Mouse (Mus musculus) kidney, embryonic 14.5 days (tissue): ENCODE results near the gene Poc1a. TPM values are rescaled to one million over a fixed set of nuclear protein-coding genes. Genes with fewer than 3 reads are reported as not detected.

Source experiments
- ATAC-seq: fragments of 200-750 bp; cut with Nextera tagmentation; 2 replicates; pipeline ENCODE4 v1.8.0; 2017; ENCODE audit warnings: moderate number of reproducible peaks, mild to moderate bottlenecking, moderate TSS enrichment, moderate library complexity; ENCODE audit not compliant: low FRiP score, low TSS enrichment
- H3K27ac ChIP-seq: fragments of 300-500 bp; sonication (generic); 2 replicates; pipeline ENCODE4 v1.5.1; 2014; ENCODE audit warnings: low read depth, mild to moderate bottlenecking, low read length, moderate library complexity, mixed read lengths
- H3K27me3 ChIP-seq: fragments of 300-500 bp; sonication (generic); 2 replicates; pipeline ENCODE4 v1.6.1; 2014; ENCODE audit warnings: mild to moderate bottlenecking, low read length; ENCODE audit not compliant: control insufficient read depth, insufficient read depth
- H3K36me3 ChIP-seq: fragments of 300-500 bp; sonication (generic); 2 replicates; pipeline ENCODE4 v1.6.1; 2014; ENCODE audit warnings: low read length, mixed read lengths; ENCODE audit not compliant: control insufficient read depth, insufficient read depth
- H3K4me1 ChIP-seq: fragments of 300-500 bp; sonication (generic); 2 replicates; pipeline ENCODE4 v1.6.1; 2014; ENCODE audit warnings: low read length, mixed read lengths; ENCODE audit not compliant: control insufficient read depth, insufficient read depth
- H3K4me2 ChIP-seq: fragments of 300-500 bp; sonication (generic); replicated peaks from 2 replicates; pipeline ENCODE4 v1.6.1; 2014; ENCODE audit warnings: low read depth, mild to moderate bottlenecking, low read length
- H3K4me3 ChIP-seq: fragments of 300-500 bp; sonication (generic); 2 replicates; pipeline ENCODE4 v1.5.1; 2014; ENCODE audit warnings: mild to moderate bottlenecking, low read length
- H3K9ac ChIP-seq: fragments of 300-500 bp; sonication (generic); 2 replicates; pipeline ENCODE4 v1.6.1; 2014; ENCODE audit warnings: low read depth, mild to moderate bottlenecking, low read length, moderate library complexity
- H3K9me3 ChIP-seq: fragments of 300-500 bp; sonication (generic); 2 replicates; pipeline ENCODE4 v1.6.1; 2016; ENCODE audit warnings: low read length; ENCODE audit not compliant: control insufficient read depth
- WGBS: fragments of 180-500 bp; shearing (Covaris S2); extraction: QIAGEN DNeasy Blood & Tissue Kit; methylation state at CpG from one replicate; pipeline ENCODE4 v1.1.7; 2014; 5-methylcytosine and 5-hydroxymethylcytosine counted together
- polyA plus RNA-seq: library from polyadenylated mRNA; unstranded; fragments of >200 nt; fragmentation: Nextera tagmentation; extraction: Ambion mirVana; gene quantifications from 2 replicates; pipeline ENCODE4 v1.2.1, GENCODE M21; 2014

Gene Poc1a
- polyA plus RNA-seq, 1 experiment from 2014 or later: 29.1 TPM

DNA sequence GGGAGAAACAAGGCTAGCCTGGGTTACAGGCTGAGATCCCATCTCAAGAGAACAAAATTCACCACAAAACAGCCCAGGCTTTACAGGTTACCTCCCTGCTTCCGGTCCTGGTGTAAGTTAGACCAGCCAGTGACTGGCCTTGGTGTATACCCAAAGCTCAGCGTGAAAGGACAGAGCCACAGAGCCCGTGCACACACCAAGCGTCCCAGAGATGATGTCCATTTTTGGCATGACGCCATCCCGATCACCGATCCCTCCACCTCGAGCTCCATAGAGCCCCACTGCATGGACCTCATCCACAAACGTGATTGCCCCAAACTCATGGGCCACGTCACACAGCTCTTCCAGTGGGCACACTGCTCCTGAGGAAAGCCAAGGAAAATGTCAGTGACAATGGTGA is 43.0 kb upstream of the Poc1a start:
- Histone ChIP-seq H3K27ac (no peak overlapping the region), H3K4me2 (no peak overlapping the region), H3K4me1 (no peaks in the 10 kb centered on the region), H3K9me3 (no peaks in the 10 kb centered on the region), H3K9ac (no peak overlapping the region), H3K27me3 (no peaks in the 10 kb centered on the region), H3K36me3 (peaks cover 88% of the 10 kb centered on the region), H3K4me3 (no peak overlapping the region)
- WGBS: 93% methylated on average over 10 of the region's 10 CpGs
- ATAC-seq: no peak

DNA sequence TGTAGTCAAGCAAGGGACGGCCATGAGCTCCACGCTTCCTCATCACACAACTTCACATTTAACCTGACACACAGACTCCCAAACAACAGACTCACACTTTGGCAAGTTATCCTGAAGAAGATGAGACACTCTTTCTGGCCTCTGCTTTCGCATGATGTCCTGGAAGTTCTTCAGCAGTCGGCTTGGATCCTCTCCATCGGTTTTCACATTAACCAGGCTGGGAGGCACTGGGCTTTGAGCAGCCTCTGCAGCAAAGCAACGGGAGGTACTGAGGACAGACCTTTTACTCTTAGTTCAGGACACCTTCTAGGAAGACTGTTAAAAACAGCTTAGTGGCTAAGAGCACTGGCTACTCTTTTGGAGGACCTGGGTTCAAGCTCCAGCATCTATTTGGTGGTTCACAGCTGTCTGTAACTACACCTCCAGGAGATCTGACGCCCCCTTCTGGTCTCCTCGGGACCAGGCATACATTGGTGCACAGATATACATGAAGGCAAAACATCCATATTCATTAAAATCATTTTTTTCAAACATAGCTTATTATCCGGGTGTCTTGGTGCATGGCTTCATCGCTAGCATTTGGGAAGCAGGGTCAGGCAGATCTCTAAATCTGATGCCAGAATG is 39.2 kb upstream of the Poc1a start:
- ATAC-seq: no peak
- H3K4me2 ChIP-seq: no peak overlapping the region
- H3K27ac ChIP-seq: no peak overlapping the region
- H3K9ac ChIP-seq: no peak overlapping the region
- H3K9me3 ChIP-seq: no peaks in the 10 kb centered on the region
- H3K36me3 ChIP-seq: peaks cover 65% of the 10 kb centered on the region
- no peak overlapping the region for H3K4me3 ChIP-seq
- peaks cover 4% of the 10 kb centered on the region for H3K4me1 ChIP-seq
- no peaks in the 10 kb centered on the region for H3K27me3 ChIP-seq
- 88% methylated on average over 10 of the region's 10 CpGs for WGBS

DNA sequence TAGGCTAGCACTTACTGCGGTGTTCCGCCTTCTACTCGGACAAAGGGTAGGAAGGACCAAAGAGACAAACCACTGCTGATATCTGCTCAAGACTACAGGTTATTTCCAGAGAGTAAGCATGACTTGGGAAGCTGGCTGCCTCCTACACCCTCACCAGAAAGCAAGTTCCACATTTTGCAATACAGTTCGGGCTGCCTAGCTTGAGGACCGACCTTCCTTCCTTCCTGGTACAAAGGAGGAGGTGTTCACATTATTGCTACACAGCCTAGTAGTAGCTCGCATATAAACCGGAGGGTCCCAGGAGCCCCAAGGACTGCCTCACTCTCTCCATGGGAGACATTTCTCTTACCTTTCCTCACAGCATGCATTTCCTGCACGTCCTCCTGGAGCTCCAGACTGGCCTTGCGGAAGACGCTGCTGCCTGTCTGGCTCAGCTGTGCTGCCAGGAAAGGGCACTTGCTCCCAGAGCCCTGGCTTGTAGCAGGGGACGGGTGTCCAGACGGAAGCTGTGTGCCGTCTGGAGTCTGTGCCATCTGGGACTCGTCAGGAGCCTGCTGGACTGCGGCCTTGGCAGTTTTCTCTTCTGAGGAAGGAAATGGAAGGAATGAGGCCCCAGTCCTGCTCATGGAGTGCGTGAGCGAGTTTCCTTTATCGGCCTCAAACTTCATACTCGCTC is 37.9 kb upstream of the Poc1a start:
- Histone ChIP-seq H3K27ac (peak overlapping the region; percentile 77), H3K27me3 (no peaks in the 10 kb centered on the region), H3K4me1 (peaks cover 10% of the 10 kb centered on the region), H3K9me3 (no peaks in the 10 kb centered on the region), H3K36me3 (peaks cover 53% of the 10 kb centered on the region), H3K4me3 (no peak overlapping the region), H3K4me2 (no peak overlapping the region), H3K9ac (no peak overlapping the region)
- no peak for ATAC-seq
- WGBS: 66% methylated on average over 19 of the region's 19 CpGs

DNA sequence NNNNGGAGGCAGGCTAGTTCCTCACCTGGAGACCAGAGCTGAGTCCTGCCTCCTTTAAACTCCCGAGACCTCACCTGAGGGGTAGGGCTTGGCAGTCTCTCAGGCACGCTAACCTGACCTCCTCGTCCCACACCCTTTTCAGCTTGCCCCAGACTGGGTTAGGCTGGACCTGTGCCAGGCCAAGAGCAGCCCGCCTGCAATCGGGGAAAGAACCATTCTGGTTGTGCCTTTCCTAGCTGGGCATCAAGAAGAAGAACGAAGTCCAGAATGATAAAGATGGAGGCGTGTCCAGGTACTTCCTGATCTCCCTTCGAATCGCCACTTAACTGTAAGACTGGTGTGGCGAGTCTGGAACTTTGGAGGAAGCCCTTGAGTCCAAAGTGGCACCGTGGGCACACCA is 31.3 kb upstream of the Poc1a start:
- H3K4me2 ChIP-seq: no peak overlapping the region
- ATAC-seq: no peak
- peaks cover 3% of the 10 kb centered on the region; the same call in 1 of the 2 replicates for H3K36me3 ChIP-seq
- no peak overlapping the region for H3K27ac ChIP-seq
- H3K9me3 ChIP-seq: no peaks in the 10 kb centered on the region
- 89% methylated on average over 11 of the region's 11 CpGs for WGBS
- no peak overlapping the region for H3K9ac ChIP-seq
- peaks cover 19% of the 10 kb centered on the region for H3K4me1 ChIP-seq
- no peak overlapping the region for H3K4me3 ChIP-seq
- H3K27me3 ChIP-seq: no peaks in the 10 kb centered on the region

DNA sequence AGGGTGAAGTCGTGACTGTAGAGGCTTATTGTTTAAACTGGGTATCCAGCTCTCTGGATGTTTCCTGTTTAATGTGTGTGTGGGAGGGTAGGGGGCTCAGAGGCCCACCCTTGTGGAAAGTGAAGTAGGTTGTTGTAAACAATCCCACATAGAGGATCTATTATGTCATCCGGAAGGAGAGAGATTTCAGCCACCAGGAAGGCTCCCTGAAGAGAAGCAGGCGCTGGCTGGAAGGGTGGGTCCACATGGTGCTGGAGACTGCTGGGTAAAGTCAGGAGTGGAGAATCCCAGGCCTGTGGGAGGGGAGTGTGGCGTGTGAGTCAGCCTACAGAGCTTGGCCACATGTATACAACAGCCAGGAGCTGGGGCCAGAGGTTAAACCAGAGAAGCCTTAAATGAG is 30.6 kb upstream of the Poc1a start:
- no peaks in the 10 kb centered on the region; the same call in 1 of the 2 replicates for H3K36me3 ChIP-seq
- H3K9ac ChIP-seq: 0 out of 2 replicates have a peak overlapping the region, but pooled peaks have one; percentile 7
- H3K4me3 ChIP-seq: no peak overlapping the region
- H3K27ac ChIP-seq: 0 out of 2 replicates have a peak overlapping the region, but pooled peaks have one; percentile 24
- WGBS: 43% methylated on average over 4 of the region's 4 CpGs
- no peaks in the 10 kb centered on the region for H3K9me3 ChIP-seq
- peaks cover 19% of the 10 kb centered on the region for H3K4me1 ChIP-seq
- no peak for ATAC-seq
- H3K4me2 ChIP-seq: no peak overlapping the region
- H3K27me3 ChIP-seq: no peaks in the 10 kb centered on the region

DNA sequence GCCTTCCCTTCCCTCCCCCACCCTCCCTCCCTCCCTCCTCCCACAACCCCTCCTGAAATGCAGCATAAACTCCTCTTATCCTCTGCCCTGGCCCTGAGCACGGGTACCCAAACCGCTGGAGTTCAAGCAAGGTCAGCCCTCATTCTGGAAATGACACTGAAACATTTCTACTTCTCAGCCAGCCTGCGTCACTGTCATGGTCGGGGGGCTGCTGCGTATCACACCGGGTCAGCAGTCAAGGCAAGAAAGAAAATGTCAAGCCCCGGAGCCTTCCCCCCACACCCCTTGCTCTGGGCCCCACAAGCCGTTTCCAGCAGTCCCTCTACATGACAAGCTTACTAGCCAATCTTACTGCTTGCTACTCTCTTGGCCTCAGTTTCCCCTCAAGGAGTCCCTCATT is 29.8 kb upstream of the Poc1a start:
- Histone ChIP-seq H3K4me1 (peaks cover 19% of the 10 kb centered on the region), H3K27me3 (no peaks in the 10 kb centered on the region), H3K27ac (no peak overlapping the region), H3K36me3 (no peaks in the 10 kb centered on the region), H3K4me3 (no peak overlapping the region), H3K9ac (no peak overlapping the region), H3K9me3 (no peaks in the 10 kb centered on the region), H3K4me2 (no peak overlapping the region)
- WGBS: 50% methylated on average over 8 of the region's 8 CpGs
- no peak for ATAC-seq

DNA sequence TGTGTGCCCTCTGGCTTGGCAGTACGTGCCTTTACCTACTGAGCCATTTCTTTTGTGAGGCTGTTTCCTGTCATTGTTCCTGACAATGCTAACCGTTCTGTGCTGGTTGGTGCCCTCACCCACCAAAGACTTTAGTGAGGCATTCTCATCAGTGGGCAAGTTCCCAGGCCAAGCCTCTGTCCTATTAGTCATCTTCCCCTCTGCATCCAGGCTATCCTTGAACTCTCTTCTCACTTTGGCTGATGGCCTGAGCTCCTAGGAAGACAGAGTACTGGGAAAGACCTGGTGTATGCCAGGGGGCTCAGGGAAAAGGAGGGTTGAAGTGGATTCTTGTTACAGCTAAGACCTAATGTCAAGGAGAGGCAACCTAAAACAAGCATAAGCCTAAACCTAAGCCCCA is 26.9 kb upstream of the Poc1a start:
- H3K4me2 ChIP-seq: no peak overlapping the region
- H3K27ac ChIP-seq: no peak overlapping the region
- H3K9me3 ChIP-seq: no peaks in the 10 kb centered on the region
- no peak for ATAC-seq
- H3K27me3 ChIP-seq: no peaks in the 10 kb centered on the region
- 86% methylated on average over 2 of the region's 2 CpGs for WGBS
- H3K4me3 ChIP-seq: no peak overlapping the region
- no peak overlapping the region for H3K9ac ChIP-seq
- peaks cover 5% of the 10 kb centered on the region; the same call in 1 of the 2 replicates for H3K4me1 ChIP-seq
- H3K36me3 ChIP-seq: no peaks in the 10 kb centered on the region

DNA sequence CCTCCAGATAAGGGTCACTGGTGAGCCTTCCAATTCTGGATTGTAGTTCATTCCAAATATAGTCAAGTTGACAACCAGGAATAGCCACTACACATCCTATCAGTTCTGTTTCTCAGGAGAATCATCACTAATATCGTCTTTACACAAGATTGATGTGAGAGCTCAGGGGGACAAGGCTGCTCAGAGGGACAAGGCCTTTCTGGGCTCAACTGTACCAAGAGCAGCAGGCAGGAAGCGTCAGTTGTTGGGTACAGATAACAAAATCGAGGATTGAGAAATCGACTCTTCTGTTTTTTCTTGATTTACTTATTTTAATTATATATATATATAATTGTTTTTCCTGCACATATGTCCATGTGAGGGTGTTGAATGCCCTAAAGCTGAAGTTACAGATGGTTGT is 22.4 kb upstream of the Poc1a start:
- H3K4me2 ChIP-seq: no peak overlapping the region
- no peak overlapping the region for H3K27ac ChIP-seq
- H3K9me3 ChIP-seq: no peaks in the 10 kb centered on the region
- no peak overlapping the region for H3K9ac ChIP-seq
- H3K4me3 ChIP-seq: no peak overlapping the region
- H3K4me1 ChIP-seq: no peaks in the 10 kb centered on the region
- H3K27me3 ChIP-seq: no peaks in the 10 kb centered on the region
- WGBS: 92% methylated on average over 4 of the region's 4 CpGs
- no peaks in the 10 kb centered on the region for H3K36me3 ChIP-seq
- no peak for ATAC-seq

DNA sequence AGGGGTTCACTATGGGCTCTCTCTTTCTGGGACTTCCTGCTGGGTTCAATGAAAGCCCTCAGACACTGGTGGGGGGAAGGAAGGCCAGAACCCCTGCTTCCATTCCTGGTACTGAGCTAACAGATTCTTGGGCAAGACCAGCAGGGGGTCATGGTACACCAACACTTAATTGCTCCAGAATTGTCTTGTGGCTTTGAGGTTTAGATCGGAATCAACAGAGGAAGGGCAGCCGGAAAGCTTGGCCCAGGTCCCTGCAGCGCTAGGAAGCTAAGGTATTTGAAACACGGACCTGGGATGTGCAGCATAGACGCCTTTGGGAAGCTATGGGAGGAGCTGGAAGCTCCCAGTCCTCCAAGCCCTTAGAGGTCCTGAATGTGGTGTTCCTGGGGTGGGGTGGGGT is 21.9 kb upstream of the Poc1a start:
- Histone ChIP-seq H3K9ac (no peak overlapping the region), H3K27me3 (no peaks in the 10 kb centered on the region), H3K36me3 (no peaks in the 10 kb centered on the region), H3K9me3 (no peaks in the 10 kb centered on the region), H3K4me1 (no peaks in the 10 kb centered on the region), H3K27ac (no peak overlapping the region), H3K4me2 (no peak overlapping the region), H3K4me3 (no peak overlapping the region)
- 71% methylated on average over 5 of the region's 5 CpGs for WGBS
- ATAC-seq: no peak
